Mouse (Mus musculus): Measurements from ENCODE around the gene Taldo1. TPM values are rescaled to one million over a fixed set of nuclear protein-coding genes. Genes with fewer than 3 reads are reported as not detected.

The Taldo1 gene
- total RNA-seq, 2 experiments from 2014 or later: 125 to 126 TPM

Other genes starting within 250 kb of the Taldo1 start
- 10 to 100 TPM; 60.8 to 70.2 TPM for gene Rnh1, start 219.3 kb upstream of the Taldo1 start, total RNA-seq (2021)
- 100 to 1,000 TPM; 101 to 104 TPM for gene Hras, start 198.2 kb upstream of the Taldo1 start, total RNA-seq (2021)
- 1 to 10 TPM; 2.6 to 3.6 TPM for gene Lrrc56, start 198.0 kb upstream of the Taldo1 start, total RNA-seq (2021)
- gene Lmntd2, start 178.1 kb upstream of the Taldo1 start, total RNA-seq (2021): not detected
- gene Rassf7, start 176.3 kb upstream of the Taldo1 start, total RNA-seq (2021): 1 to 10 TPM; 1.2 to 1.5 TPM
- gene Phrf1, start 163.4 kb upstream of the Taldo1 start, total RNA-seq (2021): 10 to 100 TPM; 43.4 to 44.3 TPM
- 1 to 10 TPM; 1.6 to 1.7 TPM for gene Irf7, start 125.7 kb upstream of the Taldo1 start, total RNA-seq (2021)
- gene Cdhr5, start 115.4 kb upstream of the Taldo1 start, total RNA-seq (2021): not detected
- not detected for gene Sct, start 113.1 kb upstream of the Taldo1 start, total RNA-seq (2021)
- gene Drd4, start 100.2 kb upstream of the Taldo1 start, total RNA-seq (2021): not detected
- gene Deaf1, start 64.5 kb upstream of the Taldo1 start, total RNA-seq (2021): 10 to 100 TPM; 20.0 to 22.1 TPM
- gene Tmem80, start 64.5 kb upstream of the Taldo1 start, total RNA-seq (2021): 10 to 100 TPM; 13.6 to 16.1 TPM
- gene Eps8l2, start 53.3 kb upstream of the Taldo1 start, total RNA-seq (2021): 1 to 10 TPM; 2.7 to 3.0 TPM
- gene Gatd1, start 21.9 kb downstream of the Taldo1 start, total RNA-seq (2021): 10 to 100 TPM; 12.5 to 13.3 TPM
- gene Cend1, start 37.3 kb downstream of the Taldo1 start, total RNA-seq (2021): 1 to 10 TPM; 1.5 to 1.7 TPM
- 10 to 100 TPM; 65.5 to 67.6 TPM for gene Slc25a22, start 45.7 kb downstream of the Taldo1 start, total RNA-seq (2021)
- gene Pidd1, start 51.8 kb downstream of the Taldo1 start, total RNA-seq (2021): 1 to 10 TPM; 1.1 to 1.2 TPM
- 100 to 1,000 TPM; 876 to 946 TPM for gene Rplp2, start 55.2 kb downstream of the Taldo1 start, total RNA-seq (2021)
- 100 to 1,000 TPM; 351 to 430 TPM for gene Pnpla2, start 63.0 kb downstream of the Taldo1 start, total RNA-seq (2021)
- 10 to 100 TPM; 25.2 to 27.9 TPM for gene Cracr2b, start 68.9 kb downstream of the Taldo1 start, total RNA-seq (2021)
- 100 to 1,000 TPM; 258 to 268 TPM for gene Cd151, start 75.2 kb downstream of the Taldo1 start, total RNA-seq (2021)
- 10 to 100 TPM; 69.8 to 71.4 TPM for gene Polr2l, start 82.9 kb downstream of the Taldo1 start, total RNA-seq (2021)
- gene Tspan4, start 83.0 kb downstream of the Taldo1 start, total RNA-seq (2021): 10 to 100 TPM; 24.0 to 31.2 TPM
- gene Chid1, start 147.7 kb downstream of the Taldo1 start, total RNA-seq (2021): 10 to 100 TPM; 42.6 to 42.8 TPM
- 10 to 100 TPM; 51.4 to 52.2 TPM for gene Ap2a2, start 170.0 kb downstream of the Taldo1 start, total RNA-seq (2021)